Mouse (Mus musculus) kidney, embryonic 14.5 days (tissue): ENCODE measurements at regions not wholly inside any gene's neighbourhood (a gene's known extent, or its start where the extent isn't known, plus 50 kb on each side); places are given as distances from the start of the nearest gene placed in this dataset.

Experiments used
- ATAC-seq: fragments of 200-750 bp; cut with Nextera tagmentation; 2 replicates; pipeline ENCODE4 v1.8.0; 2017; ENCODE audit warnings: moderate number of reproducible peaks, mild to moderate bottlenecking, moderate TSS enrichment, moderate library complexity; ENCODE audit not compliant: low FRiP score, low TSS enrichment
- H3K27ac ChIP-seq: fragments of 300-500 bp; sonication (generic); 2 replicates; pipeline ENCODE4 v1.5.1; 2014; ENCODE audit warnings: low read depth, mild to moderate bottlenecking, low read length, moderate library complexity, mixed read lengths
- H3K27me3 ChIP-seq: fragments of 300-500 bp; sonication (generic); 2 replicates; pipeline ENCODE4 v1.6.1; 2014; ENCODE audit warnings: mild to moderate bottlenecking, low read length; ENCODE audit not compliant: control insufficient read depth, insufficient read depth
- H3K36me3 ChIP-seq: fragments of 300-500 bp; sonication (generic); 2 replicates; pipeline ENCODE4 v1.6.1; 2014; ENCODE audit warnings: low read length, mixed read lengths; ENCODE audit not compliant: control insufficient read depth, insufficient read depth
- H3K4me1 ChIP-seq: fragments of 300-500 bp; sonication (generic); 2 replicates; pipeline ENCODE4 v1.6.1; 2014; ENCODE audit warnings: low read length, mixed read lengths; ENCODE audit not compliant: control insufficient read depth, insufficient read depth
- H3K4me2 ChIP-seq: fragments of 300-500 bp; sonication (generic); replicated peaks from 2 replicates; pipeline ENCODE4 v1.6.1; 2014; ENCODE audit warnings: low read depth, mild to moderate bottlenecking, low read length
- H3K4me3 ChIP-seq: fragments of 300-500 bp; sonication (generic); 2 replicates; pipeline ENCODE4 v1.5.1; 2014; ENCODE audit warnings: mild to moderate bottlenecking, low read length
- H3K9ac ChIP-seq: fragments of 300-500 bp; sonication (generic); 2 replicates; pipeline ENCODE4 v1.6.1; 2014; ENCODE audit warnings: low read depth, mild to moderate bottlenecking, low read length, moderate library complexity
- H3K9me3 ChIP-seq: fragments of 300-500 bp; sonication (generic); 2 replicates; pipeline ENCODE4 v1.6.1; 2016; ENCODE audit warnings: low read length; ENCODE audit not compliant: control insufficient read depth
- WGBS: fragments of 180-500 bp; shearing (Covaris S2); extraction: QIAGEN DNeasy Blood & Tissue Kit; methylation state at CpG from one replicate; pipeline ENCODE4 v1.1.7; 2014; 5-methylcytosine and 5-hydroxymethylcytosine counted together

DNA sequence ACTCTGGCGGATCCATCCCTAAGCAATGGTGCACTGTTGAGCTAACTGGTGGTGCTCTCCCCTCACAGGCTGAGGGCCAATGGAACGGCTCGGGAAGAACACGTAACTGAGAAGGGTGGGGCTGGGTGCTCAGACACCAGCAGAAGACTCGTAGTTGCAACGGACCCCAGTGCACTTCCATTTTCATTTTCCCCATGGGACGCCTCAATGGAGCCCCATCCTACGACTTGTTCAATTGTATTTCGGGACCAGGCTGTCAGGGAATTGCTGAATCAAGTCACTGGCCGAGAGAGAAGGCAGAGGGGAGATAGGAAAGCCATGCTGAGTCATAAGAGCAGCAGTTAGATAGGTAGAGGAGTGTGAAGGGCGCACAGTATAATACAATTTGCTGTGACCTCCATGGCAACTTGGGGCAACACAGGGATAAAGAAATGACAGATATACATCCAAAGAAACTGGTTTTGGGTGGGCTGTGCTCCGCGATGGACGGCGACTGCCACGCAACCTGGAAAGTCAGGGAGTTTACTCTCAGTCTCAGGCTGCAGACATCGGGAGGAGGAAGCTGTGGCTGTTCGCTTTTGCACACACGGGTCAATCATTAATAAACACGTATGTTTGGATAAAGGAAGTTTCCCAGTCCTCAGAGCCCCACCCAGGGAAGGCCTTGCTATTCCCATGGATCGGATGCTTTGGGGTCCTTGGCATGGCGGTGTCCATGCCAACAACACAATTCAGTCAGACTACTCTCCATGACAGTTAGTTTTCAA lies 160.1 kb downstream of the Etnk1 start:
- Histone ChIP-seq H3K4me3 (no peak overlapping the region), H3K9me3 (no peaks in the 10 kb centered on the region), H3K4me1 (no peaks in the 10 kb centered on the region), H3K9ac (no peak overlapping the region), H3K4me2 (no peak overlapping the region), H3K27ac (no peak overlapping the region), H3K36me3 (no peaks in the 10 kb centered on the region), H3K27me3 (no peaks in the 10 kb centered on the region)
- 78% methylated on average over 22 of the region's 22 CpGs for WGBS
- ATAC-seq = no peak

DNA sequence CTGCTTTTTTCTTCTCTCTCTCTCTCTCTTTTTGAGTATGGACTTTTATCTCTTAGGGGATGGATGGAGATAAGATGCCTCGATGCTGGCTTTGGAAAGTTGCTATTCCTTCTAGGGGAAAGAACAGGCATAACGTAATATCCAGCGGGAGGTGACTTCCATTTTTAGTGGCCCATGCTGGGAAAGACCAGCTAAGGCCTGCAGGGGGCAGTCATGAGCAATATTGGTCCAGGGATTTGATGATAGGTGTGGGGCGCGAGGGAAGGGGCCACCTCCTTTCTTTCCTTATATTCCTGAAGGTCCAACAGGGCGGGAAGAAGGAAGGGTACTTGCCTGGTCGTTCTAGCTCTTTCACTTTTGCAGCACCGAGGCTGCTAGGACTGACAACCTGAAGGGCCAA lies 160.8 kb downstream of the Etnk1 start:
- Histone ChIP-seq H3K9ac (no peak overlapping the region), H3K4me2 (no peak overlapping the region), H3K27ac (no peak overlapping the region), H3K27me3 (no peaks in the 10 kb centered on the region), H3K4me3 (no peak overlapping the region), H3K36me3 (no peaks in the 10 kb centered on the region), H3K4me1 (no peaks in the 10 kb centered on the region), H3K9me3 (no peaks in the 10 kb centered on the region)
- no peak for ATAC-seq
- WGBS = 85% methylated on average over 8 of the region's 8 CpGs

DNA sequence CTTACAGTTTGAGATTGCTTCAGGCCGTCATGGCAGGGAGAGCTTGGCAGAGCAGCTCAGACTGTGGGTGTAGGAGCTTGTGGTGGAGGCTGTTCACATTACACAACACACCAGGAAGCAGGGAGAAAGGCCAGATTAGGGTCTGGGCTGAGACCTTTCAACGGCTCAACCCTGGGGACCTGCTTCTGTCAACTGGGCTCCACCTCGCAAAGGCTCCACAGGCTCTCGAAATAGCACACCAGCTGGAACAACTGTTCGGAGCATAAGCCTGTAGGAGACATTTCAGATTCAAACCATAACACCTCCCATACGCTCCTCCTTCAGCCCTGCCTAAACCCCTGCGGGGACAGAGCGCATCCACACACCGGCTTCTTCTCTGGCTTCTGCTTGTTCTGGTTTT lies 161.2 kb downstream of the Etnk1 start:
- no peak for ATAC-seq
- WGBS = 87% methylated on average over 9 of the region's 9 CpGs
- Histone ChIP-seq H3K9me3 (no peaks in the 10 kb centered on the region), H3K36me3 (no peaks in the 10 kb centered on the region), H3K4me2 (no peak overlapping the region), H3K4me1 (no peaks in the 10 kb centered on the region), H3K9ac (no peak overlapping the region), H3K27ac (no peak overlapping the region), H3K4me3 (no peak overlapping the region), H3K27me3 (no peaks in the 10 kb centered on the region)

DNA sequence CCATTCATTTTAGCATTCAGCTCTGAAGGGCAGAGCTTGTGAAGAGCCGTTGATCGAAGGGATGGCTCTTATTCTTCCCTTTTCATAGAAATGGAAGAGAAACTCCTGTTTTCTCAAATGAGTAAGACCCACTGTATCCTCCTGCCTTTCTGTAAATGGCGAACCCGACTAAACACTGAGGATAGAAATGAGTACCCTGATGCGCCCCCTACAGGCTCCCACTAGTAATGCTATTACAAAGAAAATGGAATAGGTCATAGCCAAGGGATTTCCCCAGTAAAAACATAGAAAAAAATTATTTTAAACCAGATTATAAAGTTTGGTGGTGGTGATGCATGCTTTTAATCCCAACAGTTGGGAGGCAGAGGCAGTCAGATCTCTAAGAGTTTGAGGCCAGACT lies 162.1 kb downstream of the Etnk1 start:
- H3K9ac ChIP-seq = no peak overlapping the region
- H3K4me1 ChIP-seq = no peaks in the 10 kb centered on the region
- no peaks in the 10 kb centered on the region for H3K9me3 ChIP-seq
- no peaks in the 10 kb centered on the region for H3K27me3 ChIP-seq
- WGBS = 76% methylated on average over 5 of the region's 5 CpGs
- no peaks in the 10 kb centered on the region for H3K36me3 ChIP-seq
- H3K4me2 ChIP-seq = no peak overlapping the region
- H3K4me3 ChIP-seq = no peak overlapping the region
- no peak overlapping the region for H3K27ac ChIP-seq
- ATAC-seq = no peak

DNA sequence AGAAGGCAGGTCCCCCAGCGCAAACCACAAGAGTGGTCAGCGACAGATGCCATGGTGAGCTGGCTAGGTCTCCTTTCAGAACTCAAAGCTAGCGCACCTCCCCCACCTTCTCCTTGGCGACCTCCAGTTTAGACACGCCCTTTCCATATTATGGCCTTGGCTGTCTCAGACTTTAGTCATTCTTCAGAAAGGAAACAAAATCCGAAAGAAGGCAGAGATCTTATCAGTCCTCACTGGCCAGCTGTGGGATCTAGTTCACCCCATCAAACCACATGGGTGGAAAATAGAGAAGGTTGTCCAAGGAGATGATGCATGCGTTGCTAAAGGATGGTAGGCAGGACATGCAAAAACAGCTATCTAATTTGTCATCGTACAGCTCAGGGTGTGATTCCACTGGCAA lies 166.5 kb downstream of the Etnk1 start:
- no peak for ATAC-seq
- 84% methylated on average over 8 of the region's 8 CpGs for WGBS
- no peaks in the 10 kb centered on the region for H3K4me1 ChIP-seq
- no peak overlapping the region for H3K9ac ChIP-seq
- no peaks in the 10 kb centered on the region for H3K9me3 ChIP-seq
- H3K4me2 ChIP-seq = no peak overlapping the region
- H3K27ac ChIP-seq = no peak overlapping the region
- no peaks in the 10 kb centered on the region for H3K27me3 ChIP-seq
- H3K36me3 ChIP-seq = no peaks in the 10 kb centered on the region
- H3K4me3 ChIP-seq = no peak overlapping the region

DNA sequence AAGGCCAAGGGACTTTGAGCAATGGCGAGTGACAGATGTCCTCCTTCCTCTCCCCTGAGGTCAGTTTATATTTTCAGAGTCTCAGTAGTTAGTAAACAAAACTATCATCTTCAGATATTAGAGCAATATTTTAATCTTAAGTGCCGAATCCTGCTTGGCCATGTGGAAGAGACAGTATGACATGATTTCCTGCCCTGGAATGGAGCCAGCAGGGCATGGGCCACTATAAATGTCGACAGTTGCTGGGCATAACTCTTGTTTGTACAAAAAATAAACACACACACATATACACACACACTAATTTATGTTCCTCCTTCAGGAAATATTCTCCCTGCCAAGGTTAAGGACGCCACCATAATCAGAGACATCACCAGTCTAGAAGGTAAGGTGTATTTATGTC lies 169.6 kb downstream of the Etnk1 start:
- Histone ChIP-seq H3K27me3 (no peaks in the 10 kb centered on the region), H3K4me2 (no peak overlapping the region), H3K9me3 (no peaks in the 10 kb centered on the region), H3K27ac (no peak overlapping the region), H3K4me1 (no peaks in the 10 kb centered on the region), H3K36me3 (no peaks in the 10 kb centered on the region), H3K4me3 (no peak overlapping the region), H3K9ac (no peak overlapping the region)
- ATAC-seq = no peak
- 50% methylated on average over 4 of the region's 4 CpGs for WGBS

DNA sequence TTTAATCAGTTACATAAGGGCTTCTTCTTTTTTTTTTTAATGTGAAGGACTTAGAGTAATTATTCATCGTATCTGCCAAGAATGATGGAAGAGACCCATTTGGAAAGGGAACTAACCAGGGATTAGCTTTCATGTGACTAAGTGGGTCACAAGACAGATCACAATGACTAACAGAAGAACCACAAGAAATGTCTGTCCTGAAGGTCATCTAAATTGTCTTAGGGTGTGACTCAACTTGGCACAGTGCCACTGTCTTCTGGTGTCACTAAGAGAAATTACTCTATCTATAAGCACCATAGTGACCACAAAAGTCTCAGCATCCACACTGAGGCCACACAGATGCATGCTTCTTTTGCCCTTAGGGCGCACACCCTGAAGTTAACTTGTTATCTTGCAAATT lies 182.0 kb downstream of the Etnk1 start:
- H3K4me1 ChIP-seq = no peaks in the 10 kb centered on the region
- no peak overlapping the region for H3K4me3 ChIP-seq
- H3K9ac ChIP-seq = no peak overlapping the region
- no peaks in the 10 kb centered on the region for H3K9me3 ChIP-seq
- 93% methylated on average over 2 of the region's 2 CpGs for WGBS
- no peaks in the 10 kb centered on the region for H3K36me3 ChIP-seq
- ATAC-seq = no peak
- no peak overlapping the region for H3K4me2 ChIP-seq
- no peak overlapping the region for H3K27ac ChIP-seq
- H3K27me3 ChIP-seq = no peaks in the 10 kb centered on the region

DNA sequence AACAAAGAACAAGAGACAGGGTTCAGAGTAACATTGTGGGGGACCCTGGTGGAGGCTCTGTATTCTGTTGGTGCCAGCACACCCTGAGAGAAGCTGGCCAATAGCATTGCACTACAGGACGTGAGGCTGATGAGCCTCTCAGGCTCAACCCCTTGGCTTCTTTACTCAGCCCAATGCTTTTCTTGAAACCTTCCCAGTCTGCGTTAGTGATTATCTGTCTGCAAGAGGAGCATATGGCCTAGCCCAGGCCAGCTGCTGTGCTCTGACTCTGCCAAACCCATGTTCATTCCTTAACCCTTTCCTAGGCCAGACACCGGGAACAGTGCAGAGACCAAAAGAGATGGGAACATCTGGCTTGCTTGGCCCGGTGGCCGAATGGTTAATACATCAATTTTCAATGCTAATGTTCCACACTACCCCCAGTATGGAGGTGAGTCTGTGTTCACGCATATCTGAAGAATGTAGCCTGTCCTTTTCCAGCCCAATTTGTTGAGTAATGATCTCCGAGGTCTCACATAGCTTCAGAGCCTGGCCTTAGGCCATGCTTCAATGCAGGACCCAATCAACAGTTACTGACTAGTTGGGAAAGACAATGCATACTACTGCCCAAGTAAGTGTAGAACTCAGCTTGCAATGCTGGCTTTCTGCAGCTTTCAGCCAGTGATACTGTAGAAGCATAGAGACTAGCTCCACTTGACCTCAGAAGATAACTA lies 192.5 kb downstream of the Etnk1 start:
- 69% methylated on average over 7 of the region's 7 CpGs for WGBS
- H3K4me3 ChIP-seq = no peak overlapping the region
- no peaks in the 10 kb centered on the region for H3K27me3 ChIP-seq
- H3K27ac ChIP-seq = no peak overlapping the region
- H3K9me3 ChIP-seq = no peaks in the 10 kb centered on the region
- no peak for ATAC-seq
- no peaks in the 10 kb centered on the region for H3K36me3 ChIP-seq
- no peak overlapping the region for H3K9ac ChIP-seq
- H3K4me2 ChIP-seq = no peak overlapping the region
- H3K4me1 ChIP-seq = no peaks in the 10 kb centered on the region

DNA sequence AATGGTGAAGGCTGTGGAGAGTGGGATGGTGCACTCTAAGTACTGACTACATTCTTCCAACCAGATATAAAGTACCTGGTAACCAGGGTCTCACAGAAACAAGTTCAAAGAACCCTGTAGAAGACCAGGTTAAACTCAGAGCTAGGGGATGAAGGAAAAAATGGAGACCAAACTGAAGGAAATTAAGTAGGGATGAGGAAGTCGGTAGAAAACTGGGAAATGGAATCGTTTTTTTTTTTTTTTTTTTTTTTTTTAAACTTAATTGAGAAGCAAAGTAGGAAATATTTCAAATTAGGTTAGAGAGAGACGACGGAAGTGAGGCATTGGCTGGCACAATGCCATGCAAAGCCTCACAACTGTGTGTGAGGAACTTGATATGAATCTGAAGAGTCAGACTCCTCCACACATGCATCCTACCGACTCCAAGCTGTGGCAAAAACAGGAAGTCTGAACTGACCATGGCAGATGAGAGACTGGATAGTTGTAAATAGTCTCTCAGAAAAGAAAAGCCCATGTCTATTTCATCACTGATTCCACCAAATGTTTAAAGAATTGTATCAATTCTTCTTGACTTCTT lies 194.2 kb downstream of the Etnk1 start:
- H3K9me3 ChIP-seq = no peaks in the 10 kb centered on the region
- no peak overlapping the region for H3K4me2 ChIP-seq
- no peak overlapping the region for H3K27ac ChIP-seq
- no peak overlapping the region for H3K9ac ChIP-seq
- 56% methylated on average over 5 of the region's 5 CpGs for WGBS
- no peaks in the 10 kb centered on the region for H3K27me3 ChIP-seq
- no peaks in the 10 kb centered on the region for H3K36me3 ChIP-seq
- H3K4me1 ChIP-seq = no peaks in the 10 kb centered on the region
- no peak overlapping the region for H3K4me3 ChIP-seq
- ATAC-seq = no peak
